Mouse (Mus musculus): Measurements from ENCODE around the gene Add1. TPM values are rescaled to one million over a fixed set of nuclear protein-coding genes. Genes with fewer than 3 reads are reported as not detected.

Gene Add1
- total RNA-seq, 2 experiments from 2014 or later, result 444 to 448 TPM

GRCm38 (mm10) chr5:34635665-34636192 is 62.3 kb downstream of the Add1 start:
- no peak for DNase-seq (ENCODE audit: low spot score in 2 of 2)
- TF ChIP-seq CTCF (conservative IDR thresholded peaks at IDR 0.05), result no peak
- peak overlapping the region; percentile 94 for H3K27ac ChIP-seq

GRCm38 (mm10) chr5:34636481-34637287 is 63.2 kb downstream of the Add1 start, which contains the start of gene Mfsd10:
Mfsd10 (minus strand) TSS chr5:34637212.
- peak; percentile 83 to 84 for DNase-seq (ENCODE audit: low spot score in 2 of 2)
- Histone ChIP-seq H3K27ac (peak within 1 kb of the TSS; percentile 94), H3K4me3 (peak within 1 kb of the TSS; percentile 85)
- peak; percentile 67 for TF ChIP-seq CTCF (conservative IDR thresholded peaks at IDR 0.05)

More at GRCm38 (mm10) chr5:34635665-34636192, 62.3 kb downstream of the Add1 start:
- peak overlapping the region; percentile 85 for H3K4me3 ChIP-seq

GRCm38 (mm10) chr5:34637591-34638156 is 64.2 kb downstream of the Add1 start:
- DNase-seq (ENCODE audit: low spot score in 2 of 2), result no peak
- TF ChIP-seq CTCF (conservative IDR thresholded peaks at IDR 0.05), result no peak
- Histone ChIP-seq H3K4me3 (no peak overlapping the region), H3K27ac (0 out of 2 replicates have a peak overlapping the region, but pooled peaks have one; percentile 94)

- TF ChIP-seq CTCF (conservative IDR thresholded peaks at IDR 0.05), result no peak
- no peak for DNase-seq (ENCODE audit: low spot score in 2 of 2)
- Histone ChIP-seq H3K27ac (no peak overlapping the region), H3K4me3 (no peak overlapping the region)
Observed at GRCm38 (mm10) chr5:34641991-34642390, 68.5 kb downstream of the Add1 start.

GRCm38 (mm10) chr5:34642932-34643331 is 69.5 kb downstream of the Add1 start:
- Histone ChIP-seq H3K4me3 (no peak overlapping the region), H3K27ac (no peak overlapping the region)
- peak; percentile 67 for DNase-seq (ENCODE audit: low spot score in 2 of 2)
- TF ChIP-seq CTCF (conservative IDR thresholded peaks at IDR 0.05), result peak; percentile 89

- no peak overlapping the region for H3K27ac ChIP-seq
- TF ChIP-seq CTCF (conservative IDR thresholded peaks at IDR 0.05), result peak; percentile 86
- H3K4me3 ChIP-seq, result no peak overlapping the region
- peak; percentile 43 to 67 for DNase-seq (ENCODE audit: low spot score in 2 of 2)
Observed at GRCm38 (mm10) chr5:34647581-34647980, 74.1 kb downstream of the Add1 start.

- no peak overlapping the region for H3K27ac ChIP-seq
- DNase-seq (ENCODE audit: low spot score in 2 of 2), result no peak
- H3K4me3 ChIP-seq, result no peak overlapping the region
- no peak for TF ChIP-seq CTCF (conservative IDR thresholded peaks at IDR 0.05)
Observed at GRCm38 (mm10) chr5:34652961-34653360, 79.5 kb downstream of the Add1 start.

- H3K4me3 ChIP-seq, result no peak overlapping the region
- no peak for TF ChIP-seq CTCF (conservative IDR thresholded peaks at IDR 0.05)
- DNase-seq (ENCODE audit: low spot score in 2 of 2), result no peak
- H3K27ac ChIP-seq, result no peak overlapping the region
Observed at GRCm38 (mm10) chr5:34654881-34655280, 81.4 kb downstream of the Add1 start.

- no peak for TF ChIP-seq CTCF (conservative IDR thresholded peaks at IDR 0.05)
- no peak for DNase-seq (ENCODE audit: low spot score in 2 of 2)
- Histone ChIP-seq H3K27ac (no peak overlapping the region), H3K4me3 (no peak overlapping the region)
Observed at GRCm38 (mm10) chr5:34657556-34657955, 84.1 kb downstream of the Add1 start.

GRCm38 (mm10) chr5:34659686-34660590 is 86.5 kb downstream of the Add1 start, which contains the start of the genes Nop14 and Grk4:
Nop14 (minus strand) TSS chr5:34660148.
Grk4 (plus strand) TSS chr5:34660379.
- TF ChIP-seq CTCF (conservative IDR thresholded peaks at IDR 0.05), result peak; percentile 98
- H3K4me3 ChIP-seq, result peak within 1 kb of the TSS; percentile 85
- peak within 1 kb of the TSS; percentile 91 for H3K27ac ChIP-seq
- peak; percentile 99 to 100 for DNase-seq (ENCODE audit: low spot score in 2 of 2)

- Histone ChIP-seq H3K27ac (peak overlapping the region; percentile 91), H3K4me3 (peak overlapping the region; percentile 85)
- TF ChIP-seq CTCF (conservative IDR thresholded peaks at IDR 0.05), result no peak
- DNase-seq (ENCODE audit: low spot score in 2 of 2), result no peak
Observed at GRCm38 (mm10) chr5:34660591-34661130, 87.2 kb downstream of the Add1 start.

- TF ChIP-seq CTCF (conservative IDR thresholded peaks at IDR 0.05), result 0 out of 2 replicates have a peak, but pooled peaks have one; percentile 20
- Histone ChIP-seq H3K4me3 (no peak overlapping the region), H3K27ac (no peak overlapping the region)
- DNase-seq (ENCODE audit: low spot score in 2 of 2), result no peak
Observed at GRCm38 (mm10) chr5:34661909-34662308, 88.4 kb downstream of the Add1 start.

All from layer of hippocampus, adult 2 months (tissue).